Mouse (Mus musculus) E14TG2a.4 (cell line): ENCODE results near the gene Gdpd1.
"Not testable (repeated sequence)": the region's sequence is repeated elsewhere in the genome, so short reads cannot be mapped to it uniquely, and the experiment has no call there.

Source experiments
- H3K27me3 ChIP-seq: 2 replicates; pipeline ENCODE4 v1.6.1; 2014; ENCODE audit warnings: low read length, control low read depth; ENCODE audit not compliant: insufficient read depth
- H3K36me3 ChIP-seq: 2 replicates; pipeline ENCODE4 v1.6.1; 2014; ENCODE audit warnings: low read length, control low read depth; ENCODE audit not compliant: insufficient read depth
- H3K4me1 ChIP-seq: replicated peaks from 2 replicates; pipeline ENCODE4 v1.6.1; 2014; ENCODE audit warnings: low read depth, low read length, control low read depth
- H3K4me3 ChIP-seq: replicated peaks from 2 replicates; pipeline ENCODE4 v1.5.1; 2014; ENCODE audit warnings: mild to moderate bottlenecking, low read length
- H3K9me3 ChIP-seq: 2 replicates; pipeline ENCODE4 v1.6.1; 2014; ENCODE audit warnings: low read length, control low read depth
- CTCF ChIP-seq: conservative IDR thresholded peaks from 2 replicates; pipeline ENCODE4 v1.5.1; 2014; ENCODE audit warnings: low read length
- NANOG ChIP-seq: IDR thresholded peaks from 2 replicates; pipeline ENCODE4 v1.6.1; 2014; ENCODE audit warnings: borderline replicate concordance, low read length, mixed read lengths
- POU5F1 ChIP-seq: IDR thresholded peaks from 2 replicates; pipeline ENCODE4 v1.6.1; 2014; ENCODE audit warnings: low read length, borderline replicate concordance

The Gdpd1 gene

DNA sequence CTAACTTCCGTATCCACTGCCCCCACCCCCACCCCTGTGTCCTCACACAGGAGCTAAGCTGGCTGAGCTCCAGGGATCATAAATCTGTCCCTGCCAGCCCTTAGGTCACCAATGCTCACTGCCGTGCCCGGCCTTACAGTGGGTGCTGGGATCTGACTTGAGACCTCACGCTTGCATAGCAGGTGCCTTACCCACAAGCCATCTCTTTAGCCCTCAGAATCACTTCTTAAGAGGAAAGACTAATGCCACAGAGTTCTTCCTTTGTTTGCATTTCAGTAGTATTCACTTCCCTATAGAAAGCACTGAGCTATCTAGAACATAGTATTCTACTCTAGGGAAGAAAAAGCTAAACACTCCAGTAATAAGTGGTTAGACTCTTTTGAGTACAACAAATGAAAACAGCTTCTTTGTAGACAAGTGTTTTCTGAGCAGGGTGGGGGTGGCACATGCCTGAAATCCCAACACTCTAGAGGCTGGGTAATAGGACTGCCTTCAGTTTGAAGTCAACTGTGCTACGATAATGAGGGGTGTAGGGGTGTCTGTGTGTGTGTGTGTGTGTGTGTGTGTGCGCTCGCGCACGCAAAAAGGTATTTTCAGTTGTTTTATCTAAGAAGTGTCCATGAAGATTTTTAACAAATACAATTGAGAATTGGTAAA, 34.4 kb downstream of the Gdpd1 start:
- Histone ChIP-seq H3K4me3 (no peak overlapping the region), H3K9me3 (no peaks in the 10 kb centered on the region), H3K4me1 (no peaks in the 10 kb centered on the region), H3K36me3 (no peaks in the 10 kb centered on the region), H3K27me3 (0 out of 2 replicates have a peak, but pooled peaks cover 2% of the 10 kb centered on the region)
- TF ChIP-seq NANOG: no peak
- no peak for TF ChIP-seq POU5F1
- TF ChIP-seq CTCF: no peak

DNA sequence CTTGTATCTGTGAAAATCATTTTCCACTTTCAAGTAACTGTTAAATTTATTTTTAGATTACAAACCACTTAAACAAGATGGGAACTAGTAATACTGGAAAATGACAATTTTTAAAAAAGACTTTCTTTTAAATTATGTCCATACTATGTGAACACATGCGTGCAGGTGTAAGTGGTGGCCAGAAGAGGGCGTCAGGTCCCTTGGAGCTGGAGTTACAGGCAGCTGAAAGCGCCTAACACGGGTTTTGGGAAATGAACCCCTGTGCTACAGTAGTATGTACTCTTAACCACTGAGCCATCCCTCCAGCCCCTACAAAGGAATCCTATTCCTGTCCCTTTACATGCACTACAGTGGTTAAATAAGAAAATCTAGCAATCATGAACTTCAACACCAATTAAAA, 37.7 kb downstream of the Gdpd1 start:
- no peak overlapping the region for H3K4me3 ChIP-seq
- TF ChIP-seq CTCF (peak; percentile 58), NANOG (no peak)
- no peaks in the 10 kb centered on the region for H3K9me3 ChIP-seq
- no peaks in the 10 kb centered on the region for H3K4me1 ChIP-seq
- H3K27me3 ChIP-seq: 0 out of 2 replicates have a peak, but pooled peaks cover 2% of the 10 kb centered on the region
- H3K36me3 ChIP-seq: no peaks in the 10 kb centered on the region

DNA sequence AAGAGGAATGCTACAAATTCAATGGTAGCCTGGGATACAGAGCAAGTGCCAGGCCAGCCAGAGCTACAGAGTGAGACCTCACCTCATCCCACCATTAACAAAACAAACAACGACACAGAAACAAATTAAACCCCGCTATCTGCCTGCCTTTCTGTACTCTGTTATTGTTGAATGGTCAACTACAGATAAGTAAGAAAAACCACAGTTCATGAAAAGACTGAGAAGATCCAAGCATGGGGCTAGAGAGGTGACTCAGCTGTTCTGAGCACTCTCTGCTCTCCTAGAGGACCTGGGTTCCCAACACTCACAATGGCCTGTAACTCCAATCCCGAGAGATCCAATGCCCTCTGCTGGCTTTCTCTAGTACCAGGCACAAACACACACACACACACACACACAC, 45.6 kb downstream of the Gdpd1 start:
- Histone ChIP-seq H3K9me3 (no peaks in the 10 kb centered on the region), H3K27me3 (no peaks in the 10 kb centered on the region), H3K4me1 (peaks cover 5% of the 10 kb centered on the region), H3K36me3 (no peaks in the 10 kb centered on the region), H3K4me3 (no peak overlapping the region)
- TF ChIP-seq POU5F1: no peak
- no peak for TF ChIP-seq NANOG
- TF ChIP-seq CTCF: no peak

GRCm38 (mm10) chr11:87026096-87026875, 47.6 kb downstream of the Gdpd1 start:
- H3K4me1 ChIP-seq: peaks cover 5% of the 10 kb centered on the region
- no peaks in the 10 kb centered on the region for H3K27me3 ChIP-seq
- H3K36me3 ChIP-seq: no peaks in the 10 kb centered on the region
- H3K9me3 ChIP-seq: 0 out of 2 replicates have a peak, but pooled peaks cover 3% of the 10 kb centered on the region
- no peak for TF ChIP-seq NANOG
- TF ChIP-seq POU5F1: no peak
- no peak for TF ChIP-seq CTCF
- H3K4me3 ChIP-seq: no peak overlapping the region

- no peaks in the 10 kb centered on the region for H3K36me3 ChIP-seq
- H3K4me1 ChIP-seq: peaks cover 5% of the 10 kb centered on the region
- no peak for TF ChIP-seq CTCF
- no peak for TF ChIP-seq NANOG
- no peak for TF ChIP-seq POU5F1
- H3K27me3 ChIP-seq: no peaks in the 10 kb centered on the region
- no peak overlapping the region for H3K4me3 ChIP-seq
- H3K9me3 ChIP-seq: peaks cover 6% of the 10 kb centered on the region; the same call in 1 of the 2 replicates
Observed at GRCm38 (mm10) chr11:87025351-87025750, 48.5 kb downstream of the Gdpd1 start.

DNA sequence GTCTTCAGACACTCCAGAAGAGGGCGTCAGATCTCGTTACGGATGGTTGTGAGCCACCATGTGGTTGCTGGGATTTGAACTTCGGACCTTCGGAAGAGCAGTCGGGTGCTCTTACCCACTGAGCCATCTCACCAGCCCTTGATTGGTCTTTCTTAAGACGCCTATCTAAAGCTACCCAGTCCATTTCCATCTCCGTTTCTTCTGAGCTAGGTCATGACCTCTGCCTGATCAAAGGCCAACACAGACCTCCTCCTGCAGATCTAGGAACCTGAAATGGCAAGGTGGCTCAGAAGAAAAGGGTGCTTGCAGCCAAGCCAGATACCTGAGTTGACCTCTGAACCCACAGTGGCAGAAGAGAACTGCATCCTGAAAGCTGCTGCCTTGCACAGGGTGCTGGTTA, 50.6 kb downstream of the Gdpd1 start:
- not testable (repeated sequence) for H3K4me1 ChIP-seq, H3K27me3 ChIP-seq, H3K36me3 ChIP-seq, H3K4me3 ChIP-seq, H3K9me3 ChIP-seq

DNA sequence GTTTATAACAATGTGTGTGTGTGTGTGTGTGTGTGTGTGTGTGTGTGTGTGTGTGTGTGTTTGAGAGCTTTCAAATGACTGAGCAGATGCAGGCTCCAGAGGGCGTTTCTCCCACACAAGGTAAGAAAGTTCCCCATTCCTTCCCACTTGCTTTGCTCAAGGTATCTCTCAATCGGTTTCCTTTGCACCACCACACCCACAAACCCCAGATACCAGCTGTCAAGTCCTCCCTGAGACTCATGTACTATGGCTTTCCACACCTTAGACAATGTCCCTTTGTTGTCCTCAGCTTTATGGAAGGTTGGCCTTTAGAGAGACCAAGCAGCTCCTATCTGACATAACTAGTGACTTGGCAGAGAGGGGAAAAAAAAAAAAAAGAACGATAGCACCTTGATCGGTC, 51.1 kb downstream of the Gdpd1 start:
- H3K9me3 ChIP-seq: peaks cover 7% of the 10 kb centered on the region; the same call in 1 of the 2 replicates
- H3K4me3 ChIP-seq: no peak overlapping the region
- H3K27me3 ChIP-seq: no peaks in the 10 kb centered on the region
- H3K36me3 ChIP-seq: no peaks in the 10 kb centered on the region
- peaks cover 5% of the 10 kb centered on the region for H3K4me1 ChIP-seq
- no peak for TF ChIP-seq CTCF
- TF ChIP-seq POU5F1: no peak
- no peak for TF ChIP-seq NANOG

DNA sequence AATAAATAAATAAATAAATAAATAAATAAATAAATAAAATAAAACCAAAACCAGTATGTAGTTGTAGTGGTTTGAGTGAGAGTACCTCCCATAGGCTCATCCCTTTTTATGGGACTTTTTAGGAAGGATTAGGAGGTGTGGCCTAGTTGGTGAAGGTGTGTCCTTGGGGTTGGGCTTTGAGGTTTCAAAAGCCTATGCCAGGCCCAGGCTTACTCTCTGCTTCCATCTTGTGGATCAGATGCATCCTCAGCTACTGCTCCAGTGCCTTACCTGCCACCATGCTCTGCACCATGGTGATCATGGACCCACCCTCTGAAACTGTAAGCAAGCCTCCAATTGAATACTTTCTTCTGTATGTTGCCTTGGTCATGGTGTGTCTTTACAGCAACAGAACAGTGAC, 52.3 kb downstream of the Gdpd1 start:
- Histone ChIP-seq H3K36me3 (no peaks in the 10 kb centered on the region), H3K9me3 (peaks cover 7% of the 10 kb centered on the region; the same call in 1 of the 2 replicates)

DNA sequence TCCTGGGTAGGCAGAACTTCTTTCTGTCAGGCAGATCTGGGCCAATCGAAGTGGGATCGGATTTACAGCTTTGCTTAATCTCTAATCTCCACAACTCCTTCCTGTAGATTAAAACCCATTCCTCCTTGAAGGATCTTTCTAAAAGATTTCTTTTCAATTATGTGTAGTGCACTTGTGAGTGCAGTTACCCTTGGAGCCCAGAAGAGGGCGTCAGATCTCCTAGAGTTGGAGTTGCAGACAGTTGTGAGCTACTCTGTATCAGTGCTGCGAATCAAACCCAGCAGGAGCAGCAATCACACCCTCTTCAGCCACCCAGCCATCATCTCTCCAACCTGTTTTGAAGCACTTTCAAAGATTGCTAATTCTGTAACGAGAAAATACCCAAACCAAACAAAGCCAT, 53.4 kb downstream of the Gdpd1 start:
- no peak overlapping the region for H3K4me3 ChIP-seq
- H3K36me3 ChIP-seq: no peaks in the 10 kb centered on the region
- H3K27me3 ChIP-seq: no peaks in the 10 kb centered on the region
- TF ChIP-seq POU5F1: no peak
- no peak for TF ChIP-seq NANOG
- TF ChIP-seq CTCF: peak; percentile 52
- H3K4me1 ChIP-seq: no peaks in the 10 kb centered on the region
- H3K9me3 ChIP-seq: peaks cover 7% of the 10 kb centered on the region; the same call in 1 of the 2 replicates

More for the DNA sequence above, 52.3 kb downstream of the Gdpd1 start:
- TF ChIP-seq CTCF: no peak
- TF ChIP-seq NANOG: no peak
- no peak for TF ChIP-seq POU5F1
- Histone ChIP-seq H3K4me1 (peaks cover 4% of the 10 kb centered on the region), H3K27me3 (no peaks in the 10 kb centered on the region), H3K4me3 (no peak overlapping the region)
